Mouse (Mus musculus): Measurements from ENCODE around the gene Evi5. TPM values are rescaled to one million over a fixed set of nuclear protein-coding genes. Genes with fewer than 3 reads are reported as not detected.

Evi5 gene
- total and polyA plus RNA-seq, 3 experiments: 4.6 to 8.4 TPM; not detected in 1

- H3K36me3 ChIP-seq (ENCODE audit: control insufficient read depth in 1 of 2, insufficient read depth in 2 of 2, low read length in 2 of 2): no peaks in the 10 kb centered on the region
- TF ChIP-seq MEF2A (IDR thresholded peaks at IDR 0.05; ENCODE audit: extremely low read depth, insufficient replicate concordance, low read depth, low read length, poor library complexity, severe bottlenecking) (no peak), USF1 (IDR thresholded peaks at IDR 0.05; ENCODE audit: low read depth, low read length) (no peak), ZNF384 (IDR thresholded peaks at IDR 0.05; ENCODE audit: low read depth, low read length) (no peak), EP300 (IDR thresholded peaks at IDR 0.05; ENCODE audit: low read depth in 1 of 2, low read length in 2 of 2) (no peak), ZKSCAN1 (IDR thresholded peaks at IDR 0.05; ENCODE audit: low read depth, low read length) (no peak), SMC3 (IDR thresholded peaks at IDR 0.05; ENCODE audit: low read depth, low read length) (no peak), RCOR1 (IDR thresholded peaks at IDR 0.05; ENCODE audit: low read depth, low read length) (no peak), NRF1 (IDR thresholded peaks at IDR 0.05; ENCODE audit: insufficient read depth, low read depth, low read length, poor library complexity, severe bottlenecking) (no peak), E2F4 (IDR thresholded peaks at IDR 0.05; ENCODE audit: borderline replicate concordance, low read depth, low read length) (no peak), CTCF (IDR thresholded peaks at IDR 0.05 in 2 of 3, conservative IDR thresholded peaks at IDR 0.05 in 1 of 3; ENCODE audit: control insufficient read depth in 1 of 3, insufficient read depth in 1 of 3, low read depth in 2 of 3, low read length in 3 of 3, poor library complexity in 1 of 3, severe bottlenecking in 1 of 3) (no peak), USF2 (IDR thresholded peaks at IDR 0.05; ENCODE audit: borderline replicate concordance in 1 of 2, insufficient read depth in 1 of 2, low read depth in 1 of 2, low read length in 2 of 2) (no peak), MAFK (IDR thresholded peaks at IDR 0.05; ENCODE audit: borderline replicate concordance, low read depth, low read length) (no peak), BHLHE40 (IDR thresholded peaks at IDR 0.05; ENCODE audit: borderline replicate concordance, low read depth, low read length) (no peak)
- no peaks in the 10 kb centered on the region for H3K79me2 ChIP-seq (ENCODE audit: control insufficient read depth, insufficient read depth, low read length, poor library complexity)
- H3K27me3 ChIP-seq (ENCODE audit: control insufficient read depth in 1 of 2, insufficient read depth in 2 of 2, low read length in 2 of 2): no peaks in the 10 kb centered on the region
- H3K27ac ChIP-seq (ENCODE audit: control insufficient read depth, low read depth, low read length): no peak overlapping the region
- no peaks in the 10 kb centered on the region for H3K4me1 ChIP-seq (ENCODE audit: control insufficient read depth in 1 of 2, insufficient read depth in 2 of 2, low read length in 2 of 2)
- no peaks in the 10 kb centered on the region for H3K9me3 ChIP-seq (replicated peaks; ENCODE audit: insufficient read depth, low read length)
- H3K9ac ChIP-seq (ENCODE audit: control insufficient read depth, low read depth, low read length, poor library complexity, severe bottlenecking): no peak overlapping the region
- no peak for DNase-seq (ENCODE audit: low read depth, low spot score)
- no peak overlapping the region for H3K4me3 ChIP-seq (ENCODE audit: control insufficient read depth in 1 of 2, insufficient read depth in 1 of 2, low read depth in 2 of 2, low read length in 2 of 2)
Measured at GRCm38 (mm10) chr5:107721638-107722011, 153.3 kb downstream of the Evi5 start.

- Histone ChIP-seq H3K36me3 (ENCODE audit: control insufficient read depth in 1 of 2, insufficient read depth in 2 of 2, low read length in 2 of 2) (no peaks in the 10 kb centered on the region), H3K4me3 (ENCODE audit: control insufficient read depth in 1 of 2, insufficient read depth in 1 of 2, low read depth in 2 of 2, low read length in 2 of 2) (no peak overlapping the region)
Measured at GRCm38 (mm10) chr5:107720991-107721637, 153.8 kb downstream of the Evi5 start.

More at GRCm38 (mm10) chr5:107720991-107721637, 153.8 kb downstream of the Evi5 start:
- DNase-seq (ENCODE audit: low read depth, low spot score): no peak
- Histone ChIP-seq H3K9me3 (replicated peaks; ENCODE audit: insufficient read depth, low read length) (no peaks in the 10 kb centered on the region), H3K27ac (ENCODE audit: control insufficient read depth, low read depth, low read length) (no peak overlapping the region), H3K9ac (ENCODE audit: control insufficient read depth, low read depth, low read length, poor library complexity, severe bottlenecking) (no peak overlapping the region), H3K79me2 (ENCODE audit: control insufficient read depth, insufficient read depth, low read length, poor library complexity) (no peaks in the 10 kb centered on the region), H3K4me1 (ENCODE audit: control insufficient read depth in 1 of 2, insufficient read depth in 2 of 2, low read length in 2 of 2) (no peaks in the 10 kb centered on the region), H3K27me3 (ENCODE audit: control insufficient read depth in 1 of 2, insufficient read depth in 2 of 2, low read length in 2 of 2) (no peaks in the 10 kb centered on the region)
- TF ChIP-seq TBP (IDR thresholded peaks at IDR 0.05; ENCODE audit: low read depth, low read length) (no peak), JUND (IDR thresholded peaks at IDR 0.05; ENCODE audit: low read depth, low read length) (no peak), ZMIZ1 (IDR thresholded peaks at IDR 0.05; ENCODE audit: low read depth, low read length) (no peak), MAFK (IDR thresholded peaks at IDR 0.05; ENCODE audit: borderline replicate concordance, low read depth, low read length) (no peak), TAL1 (IDR thresholded peaks at IDR 0.05; ENCODE audit: low read length) (no peak), GATA1 (IDR thresholded peaks at IDR 0.05; ENCODE audit: low read depth, low read length) (no peak), POLR2AphosphoS2 (IDR thresholded peaks at IDR 0.05; ENCODE audit: low read length) (no peak), MAZ (IDR thresholded peaks at IDR 0.05; ENCODE audit: low read depth, low read length) (no peak)

Measured in MEL (cell line).